Mouse (Mus musculus) mature B cell (primary cell): ENCODE data around the gene Apba2.

Experiments
- in situ Hi-C: fragments of 300-500 bp; cut with MboI; formaldehyde crosslinking; loops from 2 replicates; pipeline ENCODE4 v1.14.3; 2019

Gene Apba2

DNA sequence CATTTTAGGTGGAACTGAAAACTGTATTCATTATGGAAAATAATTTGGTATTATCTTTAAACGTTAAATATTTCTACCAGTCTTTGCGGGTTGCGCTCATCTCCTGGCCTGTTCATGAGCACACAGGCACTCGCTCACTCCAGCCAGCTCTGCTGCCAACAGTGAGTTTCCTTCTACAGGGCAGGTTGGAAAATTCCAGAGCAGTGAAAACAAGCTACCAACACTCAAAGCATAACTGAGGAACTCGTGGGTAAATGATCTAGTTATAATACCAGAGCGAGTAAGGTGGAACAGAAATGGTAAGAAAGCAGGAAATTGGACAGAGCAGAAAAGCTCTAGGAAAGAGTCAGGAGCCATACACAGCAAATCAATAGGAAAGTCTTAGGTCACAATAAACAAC is 294.0 kb downstream of the Apba2 start:
- in situ Hi-C loops = no loop called here
